Mouse (Mus musculus): ENCODE measurements around the gene Dbn1.

- no peak for TF ChIP-seq POLR2A (IDR thresholded peaks at IDR 0.05; ENCODE audit: borderline replicate concordance, extremely low read depth, low read depth, low read length)
- no peak for TF ChIP-seq CTCF (IDR thresholded peaks at IDR 0.05; ENCODE audit: insufficient read depth, low read length)
Measured at GRCm38 (mm10) chr13:55462965-55463364, 24.9 kb downstream of the Dbn1 start.

Data from lung, adult 2 months (tissue).